Mouse (Mus musculus) spleen, embryonic (tissue): ENCODE measurements at regions not wholly inside any gene's neighbourhood (a gene's known extent, or its start where the extent isn't known, plus 50 kb on each side); places are given as distances from the start of the nearest gene placed in this dataset.

ENCODE experiments used
- CTCF ChIA-PET: fragments of 350-600 bp; sonication (Branson Sonifier 250); formaldehyde crosslinking; loops from one replicate; lab custom pipeline; 2022; lab: Charles Lee

- CTCF ChIA-PET, result no interaction called here
Measured at GRCm38 (mm10) chr4:81897451-81897850, 454.8 kb upstream of the Mpdz start.

DNA sequence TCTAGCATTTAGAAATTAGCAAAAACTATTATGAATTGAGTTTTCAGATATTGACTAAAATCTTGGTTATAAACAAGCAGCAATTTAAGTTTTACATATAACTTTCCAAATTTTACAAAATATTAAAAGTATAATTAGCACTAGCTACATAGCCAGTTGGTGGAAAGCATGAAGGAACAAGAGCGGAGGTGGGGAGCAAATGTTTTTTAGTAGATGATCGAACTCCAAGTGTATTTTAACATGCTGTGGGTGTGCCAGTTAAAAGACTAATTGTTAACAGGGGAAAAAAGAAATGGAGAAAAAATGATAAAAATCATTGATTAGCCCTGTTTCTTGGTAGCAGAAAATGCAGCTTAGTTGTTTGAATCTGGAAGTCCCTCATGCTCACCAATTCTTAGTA is 426.3 kb upstream of the Mpdz start:
- CTCF ChIA-PET, result no interaction called here

DNA sequence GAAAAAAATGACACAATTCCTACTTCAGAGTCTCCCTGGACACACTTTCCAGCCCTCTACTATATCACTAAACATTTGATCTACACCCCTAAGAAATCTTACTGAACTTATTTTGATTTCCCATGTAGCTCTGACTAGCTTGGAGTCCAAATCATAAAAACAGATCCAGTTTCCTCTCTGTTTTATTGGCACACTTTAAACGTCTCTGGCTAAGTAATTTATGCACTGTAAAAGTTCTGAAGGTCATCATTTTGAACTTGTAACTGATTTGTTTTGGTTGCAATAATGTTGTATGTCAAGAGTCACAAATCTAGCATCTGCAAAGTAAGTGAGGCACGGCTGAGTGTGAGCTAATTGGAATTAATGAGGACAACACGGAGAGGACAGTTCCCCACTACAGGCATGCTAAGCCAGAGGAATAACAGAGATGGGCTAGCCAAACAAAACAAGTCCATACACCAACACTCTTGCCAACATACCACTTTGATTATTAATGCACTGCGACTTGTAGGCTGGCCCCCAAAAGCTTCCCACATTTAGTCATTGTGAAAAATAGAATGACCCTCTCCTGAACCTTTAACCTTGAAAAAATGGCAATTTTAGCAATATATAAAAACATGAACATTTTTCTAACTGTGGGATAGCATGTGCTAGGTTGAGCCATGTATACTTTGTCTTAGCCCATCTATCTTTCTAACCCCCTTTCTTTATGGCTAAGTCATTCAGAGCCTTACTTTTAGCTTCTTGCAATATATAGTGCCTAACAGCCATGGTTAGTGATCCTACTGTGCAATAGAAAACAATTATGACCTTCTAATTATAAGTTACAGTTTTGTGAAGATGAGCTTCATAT is 399.3 kb upstream of the Mpdz start:
- CTCF ChIA-PET, result no interaction called here

- CTCF ChIA-PET, result no interaction called here
Measured at GRCm38 (mm10) chr4:81829972-81830371, 387.4 kb upstream of the Mpdz start.

- CTCF ChIA-PET, result no interaction called here
Measured at GRCm38 (mm10) chr4:81827453-81827852, 384.8 kb upstream of the Mpdz start.

DNA sequence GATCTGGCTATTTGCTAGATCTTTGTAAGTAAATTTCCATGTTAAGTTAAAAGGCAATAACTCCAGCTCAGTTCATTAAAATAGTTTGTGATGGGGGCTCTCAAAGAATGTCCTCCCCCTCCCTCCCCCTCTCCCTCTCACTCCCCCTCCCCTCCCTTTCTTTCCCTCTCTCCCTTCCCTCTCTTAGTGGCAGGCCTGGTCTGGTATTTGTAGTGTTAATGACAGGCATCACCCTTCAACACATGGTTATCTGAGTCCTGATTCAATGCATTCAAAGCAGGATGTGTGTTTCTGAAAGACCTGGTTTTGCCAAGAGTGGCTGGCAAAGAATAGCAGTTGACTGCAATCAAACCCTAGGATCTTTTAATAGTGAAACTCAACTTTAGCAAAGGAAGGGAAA is 383.4 kb upstream of the Mpdz start:
- CTCF ChIA-PET, result no interaction called here

GRCm38 (mm10) chr4:81823566-81823965 is 381.0 kb upstream of the Mpdz start:
- CTCF ChIA-PET, result no interaction called here

- CTCF ChIA-PET, result no interaction called here
Measured at GRCm38 (mm10) chr4:81789274-81789673, 346.7 kb upstream of the Mpdz start.

DNA sequence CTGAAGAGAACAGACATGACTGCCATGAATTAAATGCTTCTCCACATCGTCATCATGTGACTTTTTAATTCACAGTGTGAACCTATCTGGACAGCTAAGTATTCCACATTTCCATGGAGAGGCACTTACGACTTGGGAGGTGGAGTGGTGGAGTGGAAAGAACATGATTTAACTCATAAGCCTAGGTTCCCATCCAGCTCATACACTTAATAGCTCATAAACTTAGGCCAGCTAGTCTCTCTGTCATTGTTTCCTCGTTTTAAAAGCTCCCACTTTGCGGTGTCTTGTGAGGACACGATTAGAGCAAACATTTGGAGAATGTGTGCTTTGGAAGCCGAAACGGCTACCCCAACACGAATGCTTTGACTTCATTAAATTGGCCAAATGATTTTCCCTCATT is 346.0 kb upstream of the Mpdz start:
- CTCF ChIA-PET, result no interaction called here

GRCm38 (mm10) chr4:81781971-81782370 is 339.4 kb upstream of the Mpdz start:
- CTCF ChIA-PET, result no interaction called here

GRCm38 (mm10) chr4:81766705-81767104 is 324.1 kb upstream of the Mpdz start:
- CTCF ChIA-PET, result no interaction called here

- CTCF ChIA-PET, result no interaction called here
Measured at GRCm38 (mm10) chr4:81764026-81764867, 321.6 kb upstream of the Mpdz start.

- CTCF ChIA-PET, result no interaction called here
Measured at GRCm38 (mm10) chr4:81763311-81764025, 320.9 kb upstream of the Mpdz start.

DNA sequence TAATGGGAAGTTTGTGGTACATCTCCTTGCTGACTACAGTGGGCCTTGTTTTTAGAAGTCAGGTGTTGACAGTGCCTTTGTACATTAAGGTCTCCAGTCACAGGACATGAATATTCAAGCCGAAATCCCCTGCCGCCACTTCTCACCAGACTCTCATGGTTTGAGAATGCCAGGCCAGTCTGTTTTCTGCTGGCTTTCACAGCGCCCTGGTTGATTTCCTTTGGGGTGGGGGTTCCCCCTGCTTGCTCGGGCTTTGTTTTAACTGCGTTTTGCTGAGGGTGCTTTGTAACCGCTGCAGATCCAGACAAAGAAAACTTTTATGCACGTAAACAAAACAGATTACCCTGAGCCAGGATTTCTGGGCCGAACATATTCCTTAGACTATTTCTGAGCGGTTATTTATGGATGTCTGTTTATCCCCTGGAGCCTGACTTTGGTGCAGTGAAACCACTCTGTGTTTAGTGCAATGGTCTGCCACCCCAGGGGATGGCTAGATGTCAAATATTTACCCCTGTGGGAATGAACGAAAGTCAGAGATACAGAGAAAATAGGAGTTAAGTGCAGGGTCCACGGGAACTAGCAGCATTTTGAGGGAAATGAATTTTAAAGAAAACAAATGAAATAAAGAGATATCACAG is 320.1 kb upstream of the Mpdz start:
- CTCF ChIA-PET, result no interaction called here

- CTCF ChIA-PET, result no interaction called here
Measured at GRCm38 (mm10) chr4:81757905-81758304, 315.3 kb upstream of the Mpdz start.

- CTCF ChIA-PET, result no interaction called here
Measured at GRCm38 (mm10) chr4:81744629-81745509, 302.3 kb upstream of the Mpdz start.

DNA sequence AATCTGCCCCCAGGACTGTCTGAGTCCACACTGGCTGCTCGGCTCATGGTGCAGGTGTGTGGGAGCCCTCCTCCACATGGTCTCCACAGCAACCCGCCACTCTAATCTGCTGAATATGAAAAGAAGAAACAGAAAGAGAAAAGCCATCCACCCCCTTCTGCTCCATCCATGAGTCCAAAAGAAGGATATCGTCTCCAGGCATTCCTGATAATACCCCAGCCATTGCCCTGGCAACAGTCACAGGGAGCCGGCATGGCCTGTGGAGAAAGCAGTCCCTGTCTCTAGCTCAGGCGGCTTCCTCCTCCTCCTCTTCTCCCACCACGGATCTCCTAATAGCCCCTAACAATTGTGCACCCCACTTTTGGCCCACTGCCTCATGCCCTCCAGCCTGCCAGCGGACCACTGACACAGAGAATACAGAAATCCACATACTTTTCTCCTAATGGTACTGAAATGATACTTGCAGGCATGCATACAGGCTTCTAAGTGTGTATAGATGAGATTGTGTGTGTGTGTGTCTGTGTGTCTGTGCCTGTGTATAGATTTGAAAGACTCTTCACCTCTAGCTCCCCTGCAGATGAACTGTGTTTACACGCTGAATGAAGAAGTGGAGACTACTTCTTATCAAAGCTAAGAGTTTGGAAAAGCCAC is 301.5 kb upstream of the Mpdz start:
- CTCF ChIA-PET, result no interaction called here

- CTCF ChIA-PET, result interaction anchor here (0.6 kb wide), 1 partner anchor 1191 kb away, joined by 9 read pairs; no protein-coding TSS in a partner anchor
Measured at GRCm38 (mm10) chr4:81742536-81743459, 300.2 kb upstream of the Mpdz start.

- CTCF ChIA-PET, result no interaction called here
Measured at GRCm38 (mm10) chr4:81734391-81734790, 291.8 kb upstream of the Mpdz start.
